Mouse (Mus musculus) neural tube, embryonic 11.5 days (tissue): ENCODE measurements at regions not wholly inside any gene's neighbourhood (a gene's known extent, or its start where the extent isn't known, plus 50 kb on each side); places are given as distances from the start of the nearest gene placed in this dataset.

Experiments used
- ATAC-seq: fragments of 200-750 bp; cut with Nextera tagmentation; 2 replicates; pipeline ENCODE4 v1.8.0; 2017; ENCODE audit warnings: moderate number of reproducible peaks, mild to moderate bottlenecking, moderate TSS enrichment, moderate library complexity; ENCODE audit not compliant: insufficient read depth, low FRiP score, low TSS enrichment
- DNase-seq: peaks from one replicate; pipeline ENCODE4 v3.0.0-alpha.2; 2015; ENCODE audit warnings: low spot score
- H3K27ac ChIP-seq: fragments of 300-500 bp; sonication (generic); 2 replicates; pipeline ENCODE4 v1.5.1; 2014; ENCODE audit warnings: low read depth, mild to moderate bottlenecking, low read length
- H3K27me3 ChIP-seq: fragments of 300-500 bp; sonication (generic); 2 replicates; pipeline ENCODE4 v1.6.1; 2014; ENCODE audit warnings: mild to moderate bottlenecking, low read length, mixed read lengths; ENCODE audit not compliant: control insufficient read depth, insufficient read depth
- H3K36me3 ChIP-seq: fragments of 300-500 bp; sonication (generic); 2 replicates; pipeline ENCODE4 v1.6.1; 2014; ENCODE audit warnings: mild to moderate bottlenecking, low read length, moderate library complexity, mixed read lengths; ENCODE audit not compliant: control insufficient read depth, insufficient read depth
- H3K4me1 ChIP-seq: fragments of 300-500 bp; sonication (generic); 2 replicates; pipeline ENCODE4 v1.6.1; 2014; ENCODE audit warnings: low read length, mixed read lengths; ENCODE audit not compliant: control insufficient read depth, insufficient read depth
- H3K4me2 ChIP-seq: fragments of 300-500 bp; sonication (generic); 2 replicates; pipeline ENCODE4 v1.6.1; 2014; ENCODE audit warnings: low read depth, mild to moderate bottlenecking, moderate library complexity
- H3K4me3 ChIP-seq: fragments of 300-500 bp; sonication (generic); 2 replicates; pipeline ENCODE4 v1.5.1; 2014; ENCODE audit warnings: low read depth, low read length
- H3K9ac ChIP-seq: fragments of 300-500 bp; sonication (generic); 2 replicates; pipeline ENCODE4 v1.6.1; 2014; ENCODE audit warnings: mild to moderate bottlenecking, low read length
- H3K9me3 ChIP-seq: fragments of 300-500 bp; sonication (generic); 2 replicates; pipeline ENCODE4 v1.6.1; 2016; ENCODE audit warnings: low read length; ENCODE audit not compliant: control insufficient read depth
- WGBS: fragments of 180-500 bp; shearing (Covaris S2); extraction: QIAGEN DNeasy Blood & Tissue Kit; methylation state at CpG from one replicate; pipeline ENCODE4 v1.1.7; 2014; 5-methylcytosine and 5-hydroxymethylcytosine counted together

DNA sequence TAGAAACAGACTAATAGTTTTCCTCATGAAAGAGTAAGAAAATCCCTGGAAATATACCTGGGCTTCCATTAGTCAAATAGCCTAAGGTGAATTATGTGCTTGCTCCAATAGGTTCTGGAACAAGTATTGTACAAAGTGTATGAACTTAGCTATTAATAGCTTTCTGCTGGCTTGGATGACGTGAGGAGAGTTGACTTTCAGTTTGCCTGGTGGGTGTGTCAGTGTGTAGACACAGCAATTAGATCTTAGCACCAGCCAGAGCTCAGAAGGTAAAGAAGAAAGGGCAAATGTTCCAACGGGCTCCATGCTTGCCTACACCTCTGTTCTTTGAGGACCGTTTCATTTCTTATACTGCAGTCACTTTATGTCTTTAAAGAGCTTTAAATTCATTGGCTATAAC lies 654.8 kb upstream of the Mef2c start:
- H3K4me3 ChIP-seq = no peak overlapping the region
- no peak overlapping the region for H3K9ac ChIP-seq
- WGBS = 83% methylated on average over 3 of the region's 3 CpGs
- H3K4me1 ChIP-seq = no peaks in the 10 kb centered on the region
- no peaks in the 10 kb centered on the region for H3K9me3 ChIP-seq
- H3K27ac ChIP-seq = no peak overlapping the region
- DNase-seq (no peak), ATAC-seq (no peak)
- H3K27me3 ChIP-seq = no peaks in the 10 kb centered on the region
- no peaks in the 10 kb centered on the region for H3K36me3 ChIP-seq
- H3K4me2 ChIP-seq = no peak overlapping the region

DNA sequence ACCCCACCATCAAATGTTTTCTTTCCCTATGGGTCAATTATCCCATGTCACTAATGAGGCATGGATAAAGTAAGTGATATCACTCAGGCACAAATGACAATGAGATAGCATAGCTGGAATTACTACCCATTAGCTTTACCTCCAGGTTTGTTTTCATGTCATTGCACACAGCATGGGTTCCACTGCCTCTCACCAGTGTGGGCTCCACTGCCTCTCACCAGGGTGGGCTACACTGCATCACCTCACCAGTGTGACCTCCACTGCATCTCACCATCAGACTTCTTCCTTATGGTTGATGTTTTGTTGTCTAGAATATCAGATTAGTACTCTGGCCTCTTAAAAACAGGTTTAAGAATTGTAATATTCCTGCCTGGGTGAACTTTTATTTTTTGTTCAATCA lies 634.0 kb upstream of the Mef2c start:
- Histone ChIP-seq H3K4me2 (no peak overlapping the region), H3K36me3 (no peaks in the 10 kb centered on the region), H3K9ac (no peak overlapping the region), H3K4me3 (no peak overlapping the region), H3K27me3 (no peaks in the 10 kb centered on the region), H3K4me1 (no peaks in the 10 kb centered on the region), H3K9me3 (no peaks in the 10 kb centered on the region), H3K27ac (no peak overlapping the region)
- DNase-seq (no peak), ATAC-seq (0 out of 2 replicates have a peak, but pooled peaks have one; percentile 18)

DNA sequence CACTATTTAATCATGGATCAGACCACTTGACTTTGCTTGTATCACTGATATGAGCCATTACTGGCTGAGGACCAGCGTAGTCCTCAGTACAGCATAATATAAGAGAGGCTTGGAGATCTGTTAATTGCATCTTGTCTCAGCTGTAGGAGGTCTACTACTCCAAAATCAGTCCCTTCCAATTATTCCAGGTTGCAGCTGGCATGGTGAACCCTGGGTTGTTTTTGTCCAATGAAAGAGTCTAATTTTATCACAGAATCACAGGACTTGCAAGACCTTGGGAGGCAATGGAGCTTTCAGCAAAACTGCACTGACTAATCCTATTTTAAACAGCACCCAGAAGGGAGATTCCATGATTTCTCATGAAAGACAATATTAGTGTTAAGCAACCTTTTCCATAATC lies 629.7 kb upstream of the Mef2c start:
- no peak for DNase-seq
- Histone ChIP-seq H3K27me3 (no peaks in the 10 kb centered on the region), H3K4me2 (no peak overlapping the region), H3K4me1 (no peaks in the 10 kb centered on the region), H3K9ac (no peak overlapping the region), H3K27ac (no peak overlapping the region), H3K4me3 (no peak overlapping the region), H3K36me3 (no peaks in the 10 kb centered on the region), H3K9me3 (no peaks in the 10 kb centered on the region)
- ATAC-seq = no peak
- WGBS = 92% methylated on average over 1 of the region's 1 CpGs

DNA sequence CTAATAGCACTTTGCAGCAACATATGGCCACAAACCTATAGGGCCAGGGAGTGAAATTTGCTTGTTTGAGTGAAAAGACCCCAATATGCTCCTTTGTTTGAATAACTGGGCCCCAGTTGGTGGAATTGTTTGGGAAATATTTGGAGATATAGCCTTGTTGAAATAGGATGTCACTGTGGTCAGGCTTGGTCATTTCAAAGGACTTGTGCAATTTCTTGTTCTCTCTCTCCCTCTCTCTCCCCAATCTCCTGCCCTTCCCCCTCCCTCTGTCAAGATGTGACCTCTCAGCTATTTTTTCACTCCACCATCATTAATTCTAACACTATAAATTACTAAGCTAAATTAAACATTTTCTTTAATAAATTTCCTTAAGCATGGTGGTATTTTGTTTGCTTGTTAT lies 620.5 kb upstream of the Mef2c start:
- DNase-seq (no peak), ATAC-seq (no peak)
- no peak overlapping the region for H3K9ac ChIP-seq
- H3K36me3 ChIP-seq = no peaks in the 10 kb centered on the region
- no peaks in the 10 kb centered on the region for H3K4me1 ChIP-seq
- no peak overlapping the region for H3K27ac ChIP-seq
- H3K9me3 ChIP-seq = no peaks in the 10 kb centered on the region
- H3K27me3 ChIP-seq = no peaks in the 10 kb centered on the region
- H3K4me3 ChIP-seq = no peak overlapping the region
- H3K4me2 ChIP-seq = no peak overlapping the region

DNA sequence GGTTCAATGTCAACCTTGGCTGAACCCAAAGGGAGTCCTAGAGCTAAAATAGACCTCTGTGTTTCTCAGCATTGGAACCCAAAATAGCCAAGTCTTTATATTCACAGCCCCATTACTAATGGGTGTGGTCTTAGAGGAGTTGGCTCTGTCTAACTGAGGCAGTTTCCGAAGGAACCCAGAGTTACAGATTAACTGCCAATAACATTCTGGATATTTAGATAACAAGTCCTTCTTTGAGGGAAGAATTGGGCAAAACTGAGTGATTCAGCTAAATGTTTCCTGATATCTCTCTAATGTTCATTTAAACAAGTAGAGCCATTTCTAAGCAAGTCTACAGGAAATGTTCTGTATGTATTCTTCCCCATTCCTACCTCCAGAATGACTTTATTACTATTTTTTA lies 615.1 kb upstream of the Mef2c start:
- Histone ChIP-seq H3K4me1 (no peaks in the 10 kb centered on the region), H3K9ac (no peak overlapping the region), H3K4me2 (no peak overlapping the region), H3K9me3 (no peaks in the 10 kb centered on the region), H3K27me3 (no peaks in the 10 kb centered on the region), H3K27ac (no peak overlapping the region), H3K4me3 (no peak overlapping the region), H3K36me3 (no peaks in the 10 kb centered on the region)
- DNase-seq (no peak), ATAC-seq (no peak)
- WGBS = 92% methylated on average over 1 of the region's 1 CpGs

DNA sequence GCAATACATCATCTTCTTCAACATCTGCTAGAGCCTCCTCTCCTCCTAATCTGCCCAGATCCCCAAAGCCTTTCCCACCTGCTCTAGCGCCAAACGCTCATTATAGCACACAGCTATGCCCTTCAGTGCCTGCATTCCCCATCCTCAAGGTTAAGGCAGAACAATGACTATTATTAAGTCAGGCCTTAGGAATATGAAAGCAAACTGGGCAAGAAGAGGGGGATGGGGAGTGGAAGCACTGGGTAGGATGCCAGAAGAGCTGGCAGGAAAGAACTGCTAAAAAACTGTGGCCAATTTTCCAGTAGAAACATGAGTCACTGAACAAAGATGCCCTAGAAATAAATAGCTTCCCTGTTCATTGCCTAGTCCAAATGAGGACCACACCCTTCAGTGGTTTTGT lies 611.1 kb upstream of the Mef2c start:
- WGBS = 73% methylated on average over 2 of the region's 2 CpGs
- Histone ChIP-seq H3K4me1 (no peaks in the 10 kb centered on the region), H3K4me2 (no peak overlapping the region), H3K36me3 (no peaks in the 10 kb centered on the region), H3K27me3 (no peaks in the 10 kb centered on the region), H3K9ac (no peak overlapping the region), H3K27ac (no peak overlapping the region), H3K9me3 (no peaks in the 10 kb centered on the region), H3K4me3 (no peak overlapping the region)
- no peak for DNase-seq
- no peak for ATAC-seq

DNA sequence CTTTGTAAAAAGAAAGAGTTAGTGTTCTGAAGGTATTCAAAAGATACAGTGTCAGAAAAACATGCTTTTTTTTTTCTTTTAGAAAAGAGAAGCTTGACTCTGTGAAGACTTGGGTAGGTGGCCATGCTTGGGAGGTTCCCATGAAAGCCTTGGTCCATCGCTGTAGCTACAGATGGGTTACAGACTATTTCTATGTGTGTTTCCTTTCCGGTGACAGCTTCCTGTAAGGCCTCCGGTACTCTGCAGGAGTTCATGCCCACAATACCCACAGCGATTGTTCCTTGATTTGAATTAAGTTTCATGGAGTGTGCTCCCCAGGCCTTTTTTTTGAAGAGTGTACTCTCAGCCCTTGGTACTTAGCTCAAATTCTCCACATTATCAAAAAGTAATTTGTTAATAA lies 604.1 kb upstream of the Mef2c start:
- H3K4me3 ChIP-seq = no peak overlapping the region
- H3K9me3 ChIP-seq = no peaks in the 10 kb centered on the region
- no peak overlapping the region for H3K27ac ChIP-seq
- ATAC-seq = no peak
- no peak overlapping the region for H3K4me2 ChIP-seq
- H3K36me3 ChIP-seq = no peaks in the 10 kb centered on the region
- no peak overlapping the region for H3K9ac ChIP-seq
- no peaks in the 10 kb centered on the region for H3K4me1 ChIP-seq
- H3K27me3 ChIP-seq = no peaks in the 10 kb centered on the region
- 62% methylated on average over 4 of the region's 4 CpGs for WGBS
- no peak for DNase-seq

DNA sequence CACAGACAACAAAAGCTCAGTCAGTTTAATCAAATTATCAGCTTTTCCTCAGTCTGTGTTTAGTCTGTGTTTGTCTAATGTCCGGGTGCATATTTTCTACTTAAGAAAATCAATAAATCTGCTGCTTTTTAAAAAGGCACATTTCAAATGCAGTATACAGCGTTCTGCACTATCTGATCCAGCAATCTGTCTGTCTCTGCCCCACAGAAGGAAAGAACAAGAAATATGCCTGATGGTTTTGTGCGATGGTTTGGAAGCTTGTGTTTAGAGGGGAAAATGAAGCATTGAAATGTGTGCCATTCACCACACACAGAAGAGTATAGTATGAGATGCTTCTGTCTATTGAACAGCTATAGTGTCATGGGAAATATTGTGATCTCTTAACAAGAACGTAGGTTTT lies 601.7 kb upstream of the Mef2c start:
- Histone ChIP-seq H3K36me3 (no peaks in the 10 kb centered on the region), H3K9me3 (no peaks in the 10 kb centered on the region), H3K27me3 (no peaks in the 10 kb centered on the region), H3K27ac (no peak overlapping the region), H3K4me2 (no peak overlapping the region), H3K4me1 (no peaks in the 10 kb centered on the region), H3K4me3 (no peak overlapping the region), H3K9ac (no peak overlapping the region)
- ATAC-seq (no peak), DNase-seq (no peak)
- WGBS = 83% methylated on average over 4 of the region's 4 CpGs

DNA sequence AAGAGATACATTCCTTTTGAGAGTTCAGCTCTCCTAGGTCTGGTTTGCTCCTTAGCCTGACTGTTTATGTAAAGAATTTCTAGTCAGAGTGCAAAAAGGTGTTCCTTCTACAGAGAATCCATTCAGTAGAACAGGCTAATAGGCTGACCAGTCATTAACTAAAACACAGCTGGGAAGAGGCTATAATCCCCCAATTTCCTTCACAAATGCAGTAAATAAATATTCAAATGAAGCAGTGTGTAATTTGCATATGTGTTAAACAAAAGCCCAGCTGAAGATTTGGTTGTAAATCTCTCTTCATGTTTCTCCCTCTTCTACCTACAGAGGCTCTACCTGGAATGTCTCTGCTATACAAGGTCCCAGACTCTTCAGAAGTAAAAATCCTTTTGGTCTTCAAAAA lies 600.2 kb upstream of the Mef2c start:
- Histone ChIP-seq H3K9ac (no peak overlapping the region), H3K27ac (no peak overlapping the region), H3K4me2 (no peak overlapping the region), H3K27me3 (no peaks in the 10 kb centered on the region), H3K4me1 (no peaks in the 10 kb centered on the region), H3K4me3 (no peak overlapping the region), H3K9me3 (no peaks in the 10 kb centered on the region), H3K36me3 (no peaks in the 10 kb centered on the region)
- DNase-seq (no peak), ATAC-seq (no peak)

DNA sequence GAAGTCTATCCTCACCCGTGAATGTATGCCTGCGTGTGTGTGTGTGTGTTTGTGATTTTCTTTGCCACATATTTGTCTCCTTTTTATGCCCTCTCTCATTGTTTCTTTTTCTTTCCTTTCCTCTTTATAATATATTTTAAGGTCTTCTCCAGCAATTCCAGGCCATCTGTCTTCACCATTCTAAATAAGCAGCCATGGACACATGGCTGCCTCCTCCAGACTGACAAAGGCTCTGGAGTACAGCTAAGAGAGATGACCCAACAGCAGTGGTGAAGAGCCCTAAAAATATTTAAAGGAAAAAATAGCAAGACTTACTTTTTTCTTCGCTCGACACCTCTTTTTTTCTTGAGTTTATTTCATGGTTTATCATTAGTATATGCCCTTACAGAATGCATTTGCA lies 596.1 kb upstream of the Mef2c start:
- Histone ChIP-seq H3K9me3 (no peaks in the 10 kb centered on the region), H3K36me3 (no peaks in the 10 kb centered on the region), H3K4me2 (no peak overlapping the region), H3K4me3 (no peak overlapping the region), H3K9ac (no peak overlapping the region), H3K27me3 (no peaks in the 10 kb centered on the region), H3K27ac (no peak overlapping the region), H3K4me1 (no peaks in the 10 kb centered on the region)
- 92% methylated on average over 4 of the region's 4 CpGs for WGBS
- DNase-seq (no peak), ATAC-seq (no peak)
